Mouse (Mus musculus) cerebellum, postnatal 25 days (tissue): ENCODE measurements around the gene Ksr1.
A peak's percentile ranks its signal among the peaks of the same experiment; 100 is the strongest.

Experiments used
- DNase-seq, 2 experiments: peaks; one replicate each; pipeline ENCODE4 v3.0.0; 2021; ENCODE audit warnings: mixed read lengths in 2 of 2

Gene Ksr1

GRCm38 (mm10) chr11:79092245-79092644 is 54.0 kb downstream of the Ksr1 start:
- no peak for DNase-seq

- DNase-seq, result no peak
These were observed 56.5 kb downstream of the Ksr1 start for GRCm38 (mm10) chr11:79089756-79090155.

DNA sequence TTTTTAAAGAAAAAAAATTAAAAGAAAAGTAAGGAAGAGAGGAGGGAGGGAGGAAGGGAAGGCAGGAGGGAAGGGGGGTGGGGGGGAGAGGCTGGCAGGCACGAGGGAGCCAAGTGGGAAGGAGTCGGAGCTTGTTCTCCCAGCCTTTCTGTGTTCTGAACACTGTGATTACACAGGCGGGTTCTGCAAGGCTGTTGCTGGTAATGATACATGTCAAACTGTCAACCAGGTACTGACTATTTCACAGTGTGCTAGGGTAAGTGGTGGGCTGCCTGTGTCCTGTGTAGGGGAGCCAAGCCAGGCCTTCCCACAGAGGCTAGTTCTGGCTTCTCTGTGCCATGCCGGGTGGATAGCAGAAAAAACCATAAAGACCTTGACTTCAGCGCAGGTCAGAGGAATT is 57.2 kb downstream of the Ksr1 start:
- DNase-seq, result no peak

- DNase-seq, result no peak
These were observed 57.9 kb downstream of the Ksr1 start for GRCm38 (mm10) chr11:79088325-79088724.

DNA sequence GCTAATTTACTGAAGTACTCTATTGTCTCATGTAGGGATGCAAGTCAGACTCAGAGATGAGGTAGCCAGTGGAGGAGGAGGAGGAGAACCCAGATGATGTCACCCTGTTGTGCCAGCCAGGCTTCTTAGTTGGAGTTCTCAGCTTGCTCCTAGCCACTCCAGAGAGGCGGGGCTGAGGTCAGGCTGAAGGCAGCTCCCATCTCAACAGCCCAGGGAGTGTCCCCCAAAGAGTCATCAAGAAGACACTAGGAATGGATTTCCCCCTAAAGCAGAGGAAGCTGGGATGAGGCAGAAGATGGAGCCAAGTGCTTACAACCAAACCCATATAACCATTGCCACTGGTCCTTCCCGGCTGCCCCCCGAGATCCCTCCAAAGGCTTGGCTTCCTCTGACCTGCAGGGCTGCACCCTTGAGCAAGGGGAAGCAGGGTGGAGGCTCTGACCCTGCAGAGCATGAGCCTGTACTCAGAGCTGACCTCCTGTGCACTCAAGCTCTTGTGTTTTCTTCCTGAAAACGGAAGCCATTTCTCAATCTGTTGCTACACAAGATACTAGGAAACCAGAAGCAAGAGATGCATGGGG is 58.4 kb downstream of the Ksr1 start:
- DNase-seq, result no peak

- no peak for DNase-seq
These were observed 59.4 kb downstream of the Ksr1 start for GRCm38 (mm10) chr11:79086787-79087186.

DNA sequence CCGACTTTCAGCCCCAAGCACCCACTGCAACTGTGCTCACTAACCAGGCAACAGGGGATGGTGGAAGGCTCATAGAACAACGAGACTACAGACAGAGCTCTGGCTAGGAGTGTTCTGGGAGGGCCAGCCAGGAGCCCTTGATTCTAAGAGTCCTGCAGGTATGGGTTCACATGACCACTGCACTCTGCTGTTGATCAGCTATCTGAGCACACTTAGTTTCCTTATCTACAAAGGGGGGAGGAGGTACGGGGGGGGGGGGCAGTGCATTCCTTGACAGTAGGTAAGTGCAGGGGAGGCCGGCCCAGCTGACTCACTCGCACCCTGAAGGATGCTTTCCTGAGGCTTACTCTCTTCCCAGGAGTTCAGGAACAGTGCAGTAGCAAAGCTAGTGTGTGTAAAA is 61.1 kb downstream of the Ksr1 start:
- no peak for DNase-seq

- DNase-seq, result peak in 1 of 2 experiments; percentile 28
These were observed 63.2 kb downstream of the Ksr1 start for GRCm38 (mm10) chr11:79083018-79083441.

DNA sequence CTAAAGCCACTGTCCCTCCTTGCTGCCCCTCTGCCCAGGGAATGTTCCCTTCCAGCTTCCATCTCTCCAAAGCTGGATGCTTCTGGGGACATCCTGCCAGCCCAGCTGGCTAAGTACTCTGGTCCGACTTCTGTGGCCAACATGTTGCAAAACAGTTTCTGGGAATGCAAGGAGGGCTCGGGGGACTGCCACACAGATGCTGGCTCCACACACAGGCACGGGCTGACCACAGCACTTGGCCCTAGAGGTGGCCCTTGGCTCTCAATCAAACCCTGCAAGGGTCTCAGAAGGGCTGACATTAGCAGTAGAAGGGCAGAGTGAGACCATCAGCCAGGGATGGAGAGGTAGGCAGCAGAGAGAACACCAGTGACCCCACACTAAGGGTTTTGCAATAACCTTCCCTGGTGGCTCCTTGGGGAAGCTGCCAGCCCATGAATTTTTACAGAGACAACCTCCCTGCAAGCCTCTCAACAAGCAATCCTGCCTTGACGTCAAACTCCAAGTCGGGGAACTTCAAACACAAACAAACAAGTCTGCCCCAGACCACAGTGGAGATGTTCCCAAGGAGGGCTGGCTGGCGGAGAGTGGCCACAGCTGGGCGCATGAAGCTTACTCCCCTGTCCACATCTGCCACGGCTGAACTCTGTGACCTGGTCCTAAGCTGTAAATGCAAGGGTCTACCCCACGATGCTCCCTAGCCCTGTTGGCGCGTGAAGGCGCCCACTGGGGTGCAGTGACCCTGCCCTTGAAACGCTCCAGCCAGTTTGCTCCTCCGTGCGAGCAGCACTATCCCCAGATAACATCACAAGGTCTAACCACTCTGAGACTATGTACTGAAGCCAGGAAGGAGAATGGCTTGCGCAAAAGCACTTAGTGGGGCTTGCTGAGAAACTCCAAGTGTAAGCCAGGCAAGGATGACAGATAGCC is 65.0 kb downstream of the Ksr1 start:
- no peak for DNase-seq

- DNase-seq, result no peak
These were observed 66.1 kb downstream of the Ksr1 start for GRCm38 (mm10) chr11:79080081-79080480.

DNA sequence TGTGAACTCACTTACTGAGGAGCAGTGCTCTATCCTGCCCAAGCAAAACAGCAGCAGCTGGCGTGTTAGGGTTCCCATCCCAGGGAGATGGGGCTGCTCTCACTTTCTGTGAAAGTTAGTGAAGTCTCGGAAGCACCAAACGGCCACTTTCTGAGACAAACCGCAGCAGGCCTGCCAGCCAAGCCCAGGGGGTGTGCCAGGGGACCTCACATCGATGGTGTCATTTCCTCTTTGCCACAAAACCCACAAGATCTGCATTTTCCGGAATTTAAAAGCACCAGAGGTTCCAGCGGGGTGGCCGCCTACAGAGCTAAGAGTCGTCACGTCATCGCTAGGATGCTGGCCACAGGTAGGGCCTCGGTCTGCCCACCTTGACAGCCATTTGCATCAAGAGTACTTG is 69.7 kb downstream of the Ksr1 start:
- no peak for DNase-seq

GRCm38 (mm10) chr11:79075044-79075443 is 71.2 kb downstream of the Ksr1 start:
- DNase-seq, result no peak

- no peak for DNase-seq
These were observed 71.6 kb downstream of the Ksr1 start for GRCm38 (mm10) chr11:79074611-79075010.

GRCm38 (mm10) chr11:79073583-79073982 is 72.6 kb downstream of the Ksr1 start:
- DNase-seq, result no peak

GRCm38 (mm10) chr11:79072108-79072507 is 74.1 kb downstream of the Ksr1 start:
- DNase-seq, result no peak

DNA sequence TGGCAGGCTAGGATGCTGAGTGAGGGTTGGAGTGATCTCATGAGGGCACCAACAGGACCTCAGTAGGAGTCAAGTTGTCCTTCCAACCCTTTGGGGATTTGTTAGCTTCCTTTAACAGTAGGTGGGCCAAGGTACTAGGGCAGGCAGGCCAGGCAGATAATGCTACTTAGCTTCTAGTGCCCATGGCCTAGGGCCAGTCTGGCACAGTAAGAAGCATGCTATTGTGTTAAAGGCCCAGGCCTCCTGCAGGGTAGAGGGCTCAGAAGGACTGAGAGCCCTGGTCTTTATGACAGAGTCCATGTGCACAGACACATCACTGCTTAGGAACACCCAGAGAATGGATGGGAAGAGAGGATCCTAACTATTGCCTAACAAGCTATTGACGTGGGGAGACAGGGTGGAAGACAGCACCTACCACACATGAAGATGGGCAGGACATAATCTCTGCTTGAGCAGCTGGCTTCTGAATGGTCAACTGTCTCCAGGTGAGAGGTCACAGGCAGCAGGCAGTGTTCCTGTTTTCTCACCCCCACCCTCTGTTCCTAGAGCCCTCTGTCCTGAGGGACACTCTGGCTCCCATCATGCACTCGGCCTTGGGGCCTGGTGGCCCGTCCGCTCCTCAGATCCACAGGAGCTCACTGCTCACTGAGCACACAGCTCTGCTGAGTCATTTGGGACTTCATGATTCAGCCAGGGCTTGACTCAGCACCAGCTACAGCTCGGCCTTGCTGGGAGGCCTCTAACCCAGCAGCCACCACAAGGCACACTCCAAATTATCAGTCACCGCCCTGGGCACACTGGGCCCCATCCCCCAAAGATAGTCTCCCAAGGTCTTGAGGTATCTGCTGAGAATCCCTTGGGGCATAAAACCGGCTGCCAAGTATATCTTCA is 74.9 kb downstream of the Ksr1 start:
- DNase-seq, result no peak

- DNase-seq, result no peak
These were observed 76.6 kb downstream of the Ksr1 start for GRCm38 (mm10) chr11:79069453-79070153.

GRCm38 (mm10) chr11:79067172-79067571 is 79.0 kb downstream of the Ksr1 start:
- DNase-seq, result no peak

GRCm38 (mm10) chr11:79066191-79066530 is 80.0 kb downstream of the Ksr1 start:
- no peak for DNase-seq

- no peak for DNase-seq
These were observed 80.6 kb downstream of the Ksr1 start for GRCm38 (mm10) chr11:79065463-79066190.

DNA sequence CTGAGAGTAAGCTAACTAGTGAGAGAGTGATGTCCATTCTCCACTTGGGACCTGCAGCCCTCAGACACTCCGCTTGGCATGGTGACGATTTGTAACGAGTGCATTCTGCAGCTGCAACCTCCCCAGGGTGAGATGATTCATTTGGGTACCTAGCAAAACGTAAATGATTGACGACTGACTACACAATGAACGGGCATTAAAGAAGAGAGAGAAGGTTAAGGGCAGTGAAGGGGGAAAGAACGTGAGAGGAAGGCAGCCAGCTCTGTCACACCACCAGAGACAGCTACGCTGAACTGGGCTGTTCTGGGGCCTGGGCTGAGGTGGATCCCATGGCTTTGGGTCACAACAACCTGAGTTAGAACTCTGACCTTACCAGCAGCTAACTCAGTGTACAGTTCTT is 81.9 kb downstream of the Ksr1 start:
- DNase-seq, result no peak

- DNase-seq, result no peak
These were observed 82.6 kb downstream of the Ksr1 start for GRCm38 (mm10) chr11:79063616-79064015.
